In genomic region chr12:8762667-8763066, GRCm38 (mm10) we compare ENCODE assay signal across 10 mouse cellular contexts. TPM values are rescaled to one million over a fixed set of nuclear protein-coding genes. Genes with fewer than 3 reads are reported as not detected.
DNase-seq lines count a peak whose midpoint lies in the region; ATAC-seq and TF ChIP-seq lines count a peak whose summit lies in the region.
"Had no signal": no experiment of that assay in that cellular context is flagged by ENCODE, and none has a peak within 500 bp of the region (broad histone marks: within the 10 kb centered on the region; RNA-seq: fewer than 3 reads in every experiment).

No protein-coding gene starts in this region.

- no peak overlapping the region for H3K27ac ChIP-seq in hindbrain, postnatal 0 days
- no peak overlapping the region for H3K27ac ChIP-seq in hindbrain, embryonic 11.5 days (ENCODE audit: low read depth, low read length)
- H3K27ac ChIP-seq in midbrain, postnatal 0 days (ENCODE audit: low read depth, low read length): no peak overlapping the region
- no peak overlapping the region for H3K27ac ChIP-seq in midbrain, embryonic 16.5 days (ENCODE audit: low read length)
- H3K27ac ChIP-seq in bone marrow, adult 2 months (ENCODE audit: control insufficient read depth, insufficient read depth, low read depth, low read length, poor library complexity): no peak overlapping the region
- no peak overlapping the region for H3K27ac ChIP-seq in midbrain, embryonic 13.5 days
- H3K27ac ChIP-seq: stomach, embryonic 15.5 days had no signal

- TF ChIP-seq CTCF in hindbrain, postnatal 0 days (IDR thresholded peaks at IDR 0.05; ENCODE audit: low read depth): peak; percentile 54
- peak; percentile 47; the same call in 1 of the 2 replicates for TF ChIP-seq CTCF in midbrain, postnatal 0 days (IDR thresholded peaks at IDR 0.05)
- TF ChIP-seq CTCF in bone marrow, adult 2 months (IDR thresholded peaks at IDR 0.05; ENCODE audit: control insufficient read depth, insufficient read depth, low read length): peak; percentile 53; the same call in 1 of the 2 replicates

- no peaks in the 10 kb centered on the region for H3K27me3 ChIP-seq in hindbrain, postnatal 0 days (ENCODE audit: insufficient read depth, low read length)
- H3K27me3 ChIP-seq in hindbrain, embryonic 11.5 days (ENCODE audit: control insufficient read depth, insufficient read depth, low read length): no peaks in the 10 kb centered on the region
- H3K27me3 ChIP-seq in midbrain, postnatal 0 days (ENCODE audit: insufficient read depth, low read length): no peaks in the 10 kb centered on the region
- H3K27me3 ChIP-seq in midbrain, embryonic 16.5 days (ENCODE audit: control insufficient read depth, insufficient read depth, low read depth, low read length): no peaks in the 10 kb centered on the region
- H3K27me3 ChIP-seq in splenic B cell, adult 2 months (ENCODE audit: control insufficient read depth, insufficient read depth, low read length, poor library complexity, severe bottlenecking): no peaks in the 10 kb centered on the region
- no peaks in the 10 kb centered on the region for H3K27me3 ChIP-seq in midbrain, embryonic 13.5 days
- H3K27me3 ChIP-seq: stomach, embryonic 15.5 days had no signal

- ATAC-seq in hindbrain, postnatal 0 days: no peak
- no peak for ATAC-seq in hindbrain, embryonic 11.5 days (ENCODE audit: low FRiP score)
- no peak for ATAC-seq in midbrain, postnatal 0 days (ENCODE audit: low FRiP score)
- no peak for ATAC-seq in midbrain, embryonic 16.5 days
- ATAC-seq in erythroid progenitor cell, adult 5-6 weeks (replicated peaks; ENCODE audit: low FRiP score, poor library complexity, severe bottlenecking): no peak
- ATAC-seq in midbrain, embryonic 13.5 days: no peak

- no peaks in the 10 kb centered on the region for H3K36me3 ChIP-seq in hindbrain, postnatal 0 days (ENCODE audit: insufficient read depth, low read length)
- H3K36me3 ChIP-seq in hindbrain, embryonic 11.5 days (ENCODE audit: control insufficient read depth, insufficient read depth, low read length): no peaks in the 10 kb centered on the region
- no peaks in the 10 kb centered on the region for H3K36me3 ChIP-seq in midbrain, postnatal 0 days (ENCODE audit: insufficient read depth, low read length)
- H3K36me3 ChIP-seq in midbrain, embryonic 16.5 days (ENCODE audit: control insufficient read depth, insufficient read depth, low read length): no peaks in the 10 kb centered on the region
- no peaks in the 10 kb centered on the region for H3K36me3 ChIP-seq in splenic B cell, adult 2 months (ENCODE audit: control insufficient read depth, insufficient read depth, low read length, poor library complexity, severe bottlenecking)
- H3K36me3 ChIP-seq in midbrain, embryonic 13.5 days: peaks cover 6% of the 10 kb centered on the region

- no peak overlapping the region for H3K4me3 ChIP-seq in hindbrain, postnatal 0 days (ENCODE audit: low read length)
- H3K4me3 ChIP-seq in hindbrain, embryonic 11.5 days (ENCODE audit: low read depth, low read length): no peak overlapping the region
- H3K4me3 ChIP-seq in midbrain, postnatal 0 days (ENCODE audit: low read depth, low read length): no peak overlapping the region
- no peak overlapping the region for H3K4me3 ChIP-seq in midbrain, embryonic 16.5 days (ENCODE audit: low read depth, low read length)
- no peak overlapping the region for H3K4me3 ChIP-seq in bone marrow, adult 2 months (replicated peaks; ENCODE audit: control insufficient read depth, low read depth, low read length)
- no peak overlapping the region for H3K4me3 ChIP-seq in midbrain, embryonic 13.5 days (replicated peaks)
- H3K4me3 ChIP-seq: stomach, embryonic 15.5 days had no signal

- no peak overlapping the region for H3K4me2 ChIP-seq in hindbrain, postnatal 0 days (ENCODE audit: low read depth, low read length)
- H3K4me2 ChIP-seq in hindbrain, embryonic 11.5 days (replicated peaks; ENCODE audit: low read depth, low read length): no peak overlapping the region
- H3K4me2 ChIP-seq in midbrain, postnatal 0 days (ENCODE audit: low read depth, low read length, poor library complexity, severe bottlenecking): no peak overlapping the region
- H3K4me2 ChIP-seq in midbrain, embryonic 16.5 days (ENCODE audit: low read length): no peak overlapping the region
- no peak overlapping the region for H3K4me2 ChIP-seq in midbrain, embryonic 13.5 days (replicated peaks)
- H3K4me2 ChIP-seq: stomach, embryonic 15.5 days had no signal

- DNase-seq in hindbrain, postnatal 0 days (ENCODE audit: low spot score): peak; percentile 22
- no peak for DNase-seq in hindbrain, embryonic 11.5 days (ENCODE audit: low spot score)
- DNase-seq in midbrain, postnatal 0 days (ENCODE audit: low spot score): no peak
- peak; percentile 55 for DNase-seq in splenic B cell, adult 2 months (ENCODE audit: low read depth, low spot score)
- DNase-seq: heart, adult 18-20 months had no signal

- no peaks in the 10 kb centered on the region for H3K9me3 ChIP-seq in hindbrain, postnatal 0 days (ENCODE audit: low read length)
- H3K9me3 ChIP-seq in hindbrain, embryonic 11.5 days (ENCODE audit: control insufficient read depth, low read length): no peaks in the 10 kb centered on the region; the same call in 1 of the 2 replicates
- no peaks in the 10 kb centered on the region for H3K9me3 ChIP-seq in midbrain, postnatal 0 days (ENCODE audit: low read length)
- peaks cover 2% of the 10 kb centered on the region for H3K9me3 ChIP-seq in midbrain, embryonic 16.5 days (replicated peaks; ENCODE audit: control insufficient read depth, low read length, poor library complexity, severe bottlenecking)
- H3K9me3 ChIP-seq in midbrain, embryonic 13.5 days: no peaks in the 10 kb centered on the region
- H3K9me3 ChIP-seq: stomach, embryonic 15.5 days had no signal

- H3K4me1 ChIP-seq in hindbrain, postnatal 0 days (ENCODE audit: insufficient read depth, low read length): no peaks in the 10 kb centered on the region
- H3K4me1 ChIP-seq in hindbrain, embryonic 11.5 days (replicated peaks; ENCODE audit: control insufficient read depth, insufficient read depth, low read length): no peaks in the 10 kb centered on the region
- H3K4me1 ChIP-seq in midbrain, postnatal 0 days (ENCODE audit: insufficient read depth, low read length): no peaks in the 10 kb centered on the region
- H3K4me1 ChIP-seq in midbrain, embryonic 16.5 days (ENCODE audit: control insufficient read depth, insufficient read depth, low read length): no peaks in the 10 kb centered on the region
- H3K4me1 ChIP-seq in bone marrow, adult 2 months (ENCODE audit: control insufficient read depth, insufficient read depth, low read length): no peaks in the 10 kb centered on the region
- H3K4me1 ChIP-seq in midbrain, embryonic 13.5 days (replicated peaks): no peaks in the 10 kb centered on the region
- H3K4me1 ChIP-seq: stomach, embryonic 15.5 days had no signal

- H3K9ac ChIP-seq in hindbrain, postnatal 0 days (replicated peaks; ENCODE audit: low read length): no peak overlapping the region
- H3K9ac ChIP-seq in hindbrain, embryonic 11.5 days (ENCODE audit: low read depth, low read length): no peak overlapping the region
- no peak overlapping the region for H3K9ac ChIP-seq in midbrain, postnatal 0 days (replicated peaks; ENCODE audit: low read length, poor library complexity, severe bottlenecking)
- H3K9ac ChIP-seq in midbrain, embryonic 16.5 days (ENCODE audit: low read depth, low read length): no peak overlapping the region
- H3K9ac ChIP-seq in midbrain, embryonic 13.5 days (replicated peaks): no peak overlapping the region
- H3K9ac ChIP-seq: stomach, embryonic 15.5 days had no signal

- WGBS in hindbrain, postnatal 0 days: 78% methylated on average over 2 of the region's 2 CpGs
- WGBS in hindbrain, embryonic 11.5 days: 75% methylated on average over 2 of the region's 2 CpGs
- 81% methylated on average over 2 of the region's 2 CpGs for WGBS in midbrain, postnatal 0 days
- WGBS in midbrain, embryonic 16.5 days: 83% methylated on average over 2 of the region's 2 CpGs
- 74% methylated on average over 2 of the region's 2 CpGs for WGBS in bone marrow, adult 2 months
- WGBS in midbrain, embryonic 13.5 days: 91% methylated on average over 2 of the region's 2 CpGs

- no peak for TF ChIP-seq POLR2A in bone marrow, adult 2 months (IDR thresholded peaks at IDR 0.05; ENCODE audit: borderline replicate concordance, control insufficient read depth, low read depth, low read length)

RNA-seq across cellular contexts. Expression of gene Sdc1, which starts 8.5 kb away (rescaled TPM):
- 17.1 and 20.6 TPM in 2 replicates for total RNA-seq in hindbrain, postnatal 0 days (2014; rRNA removed)
- polyA plus RNA-seq in hindbrain, postnatal 0 days (2015; fragmentation: Nextera tagmentation; extraction: Ambion mirVana): 12.5 and 14.0 TPM in 2 replicates
- 49.3 and 62.4 TPM in 2 replicates for polyA plus RNA-seq in hindbrain, embryonic 11.5 days (2014; fragmentation: Nextera tagmentation; extraction: Ambion mirVana)
- total RNA-seq in midbrain, postnatal 0 days (2014; rRNA removed): 16.2 and 21.1 TPM in 2 replicates
- polyA plus RNA-seq in midbrain, postnatal 0 days (2015; fragmentation: Nextera tagmentation; extraction: Ambion mirVana): 11.7 and 12.3 TPM in 2 replicates
- 16.7 and 19.0 TPM in 2 replicates for polyA plus RNA-seq in midbrain, embryonic 16.5 days (2015; fragmentation: Nextera tagmentation; extraction: Ambion mirVana)
- 3.4 and 13.1 TPM in 2 replicates for polyA plus RNA-seq in bone marrow, adult 2 months (2011; ENCODE audit: insufficient read depth, insufficient read length, low replicate concordance, missing spikeins)
- total RNA-seq in erythroid progenitor cell, adult 5-6 weeks (2015; ENCODE audit: low replicate concordance): not detected in 2 replicates
- 1.8 TPM in 1 of 2 replicates, not detected in the other for total RNA-seq in erythroid progenitor cell, adult 5-6 weeks (2017; ENCODE audit: low replicate concordance)
- polyA plus RNA-seq in midbrain, embryonic 13.5 days (2015; fragmentation: Nextera tagmentation; extraction: Ambion mirVana): 30.1 and 30.8 TPM in 2 replicates

Comparison
In these comparisons a context has a peak if more than half of its experiments do, and no peak if none do; other contexts are left out.
1. DNase-seq: peak in hindbrain, postnatal 0 days (single experiment) and splenic B cell, adult 2 months (single experiment); none in hindbrain, embryonic 11.5 days (single experiment) and midbrain, postnatal 0 days (single experiment).
2. Peak in every context shown above with its lines, with median percentiles within 50 percentile points of each other: CTCF ChIP-seq.